Comparison of ENCODE assay signal across 8 mouse cellular contexts in genomic region chr2:69206523-69206922, GRCm38 (mm10). TPM values are rescaled to one million over a fixed set of nuclear protein-coding genes. Genes with fewer than 3 reads are reported as not detected.
DNase-seq lines count a peak whose midpoint lies in the region; ATAC-seq lines count a peak whose summit lies in the region.

No protein-coding gene starts in this region.

- 0 out of 2 replicates have a peak, but pooled peaks cover 2% of the 10 kb centered on the region for H3K4me1 ChIP-seq in heart, embryonic 11.5 days (ENCODE audit: control insufficient read depth, insufficient read depth, low read length)
- H3K4me1 ChIP-seq in heart, embryonic 15.5 days (replicated peaks): peaks cover 12% of the 10 kb centered on the region
- H3K4me1 ChIP-seq in liver, embryonic 15.5 days (replicated peaks): peaks cover 18% of the 10 kb centered on the region

- peak overlapping the region; percentile 52 for H3K4me2 ChIP-seq in heart, embryonic 11.5 days
- peak overlapping the region; percentile 67 for H3K4me2 ChIP-seq in heart, embryonic 15.5 days
- peak overlapping the region; percentile 59 for H3K4me2 ChIP-seq in liver, embryonic 15.5 days

- H3K9ac ChIP-seq in heart, embryonic 11.5 days (ENCODE audit: low read depth, low read length): no peak overlapping the region
- H3K9ac ChIP-seq in heart, embryonic 15.5 days: no peak overlapping the region
- H3K9ac ChIP-seq in liver, embryonic 15.5 days: peak overlapping the region; percentile 35; the same call in 1 of the 2 replicates

- no peak for DNase-seq in heart, postnatal 4 days
- DNase-seq in Muller cell, postnatal 12 days (ENCODE audit: inconsistent ontology term): peak; percentile 9
- no peak for DNase-seq in right cerebral cortex, postnatal 4 days
- DNase-seq in cerebellum, adult 18-20 months: no peak
- DNase-seq in cerebellum, postnatal 25 days: no peak

- H3K36me3 ChIP-seq in heart, embryonic 11.5 days (ENCODE audit: control insufficient read depth, insufficient read depth, low read length): peaks cover 6% of the 10 kb centered on the region
- H3K36me3 ChIP-seq in heart, embryonic 15.5 days: peaks cover 10% of the 10 kb centered on the region
- peaks cover 20% of the 10 kb centered on the region for H3K36me3 ChIP-seq in liver, embryonic 15.5 days (replicated peaks)

- no peaks in the 10 kb centered on the region for H3K27me3 ChIP-seq in heart, embryonic 11.5 days (ENCODE audit: control insufficient read depth, insufficient read depth, low read length)
- H3K27me3 ChIP-seq in heart, embryonic 15.5 days: no peaks in the 10 kb centered on the region
- no peaks in the 10 kb centered on the region for H3K27me3 ChIP-seq in liver, embryonic 15.5 days

- H3K9me3 ChIP-seq in heart, embryonic 11.5 days (replicated peaks; ENCODE audit: control insufficient read depth, low read length): no peaks in the 10 kb centered on the region
- no peaks in the 10 kb centered on the region for H3K9me3 ChIP-seq in heart, embryonic 15.5 days (replicated peaks)
- no peaks in the 10 kb centered on the region for H3K9me3 ChIP-seq in liver, embryonic 15.5 days (replicated peaks)

- peak overlapping the region; percentile 86 for H3K4me3 ChIP-seq in heart, embryonic 11.5 days (ENCODE audit: low read depth, low read length)
- H3K4me3 ChIP-seq in heart, embryonic 15.5 days: peak overlapping the region; percentile 94
- peak overlapping the region; percentile 81 for H3K4me3 ChIP-seq in liver, embryonic 15.5 days (replicated peaks)

- 14% methylated on average over 7 of the region's 7 CpGs for WGBS in heart, embryonic 11.5 days (ENCODE audit: insufficient replicate concordance)
- 18% methylated on average over 7 of the region's 7 CpGs for WGBS in heart, embryonic 15.5 days
- WGBS in liver, embryonic 15.5 days (ENCODE audit: insufficient replicate concordance): 12% methylated on average over 7 of the region's 7 CpGs

- ATAC-seq in heart, embryonic 11.5 days (replicated peaks; ENCODE audit: insufficient number of reproducible peaks, low FRiP score, low TSS enrichment): 0 out of 2 replicates have a peak, but pooled peaks have one; percentile 46
- ATAC-seq in heart, embryonic 15.5 days (replicated peaks; ENCODE audit: insufficient number of reproducible peaks, insufficient read depth, low FRiP score, low read depth): no peak
- peak; percentile 72 for ATAC-seq in liver, embryonic 15.5 days (ENCODE audit: insufficient read depth)

- no peak overlapping the region for H3K27ac ChIP-seq in heart, embryonic 11.5 days (ENCODE audit: low read depth, low read length)
- H3K27ac ChIP-seq in heart, embryonic 15.5 days: no peak overlapping the region
- peak overlapping the region; percentile 67 for H3K27ac ChIP-seq in liver, embryonic 15.5 days (replicated peaks)

RNA-seq across cellular contexts. Expression of gene Spc25, which starts 0.5 kb away (rescaled TPM):
- polyA plus RNA-seq in heart, embryonic 11.5 days (2014; fragmentation: Nextera tagmentation; extraction: Ambion mirVana): 144 and 152 TPM in 2 replicates
- 10 to 100 TPM; 50.1 to 52.5 TPM for total RNA-seq in heart, postnatal 4 days (2021)
- polyA plus RNA-seq in heart, embryonic 15.5 days (2015; fragmentation: Nextera tagmentation; extraction: Ambion mirVana): 126 and 133 TPM in 2 replicates
- 122 and 131 TPM in 2 replicates for polyA plus RNA-seq in liver, embryonic 15.5 days (2015; fragmentation: Nextera tagmentation; extraction: Ambion mirVana)

RNA-seq across cellular contexts. Expression of gene G6pc2, which starts 4.3 kb away (rescaled TPM):
- 0.26 TPM in 1 of 2 replicates, not detected in the other for polyA plus RNA-seq in heart, embryonic 11.5 days (2014; fragmentation: Nextera tagmentation; extraction: Ambion mirVana)
- total RNA-seq in heart, postnatal 4 days (2021): not detected
- polyA plus RNA-seq in heart, embryonic 15.5 days (2015; fragmentation: Nextera tagmentation; extraction: Ambion mirVana): not detected in 2 replicates
- not detected in 2 replicates for polyA plus RNA-seq in liver, embryonic 15.5 days (2015; fragmentation: Nextera tagmentation; extraction: Ambion mirVana)
